Mouse (Mus musculus) adrenal gland, adult 18-20 months (tissue): ENCODE data around the gene Rflna. TPM values are rescaled to one million over a fixed set of nuclear protein-coding genes. Genes with fewer than 3 reads are reported as not detected.

Experiments
- DNase-seq, 2 experiments: peaks; one replicate each; pipeline ENCODE4 v3.0.0; 2021 to 2022; ENCODE audit warnings: low spot score in 2 of 2
- total RNA-seq, 2 experiments: library from RNA; stranded (reverse); gene quantifications; 1 replicate in 1 of 2; 2 replicates in 1 of 2; pipeline ENCODE4 v1.2.3; 2021

Gene Rflna
- total RNA-seq, 2 experiments from 2014 or later = 2.9 to 6.3 TPM

- DNase-seq = no peak
Measured at GRCm38 (mm10) chr5:125005871-125006652, 3.0 kb downstream of the Rflna start.

GRCm38 (mm10) chr5:125006896-125007295 is 3.9 kb downstream of the Rflna start:
- DNase-seq = no peak

- DNase-seq = no peak
Measured at GRCm38 (mm10) chr5:125011166-125011565, 8.1 kb downstream of the Rflna start.

- DNase-seq = no peak
Measured at GRCm38 (mm10) chr5:125011628-125012027, 8.6 kb downstream of the Rflna start.

- DNase-seq = peak; percentile 58 to 80
Measured at GRCm38 (mm10) chr5:125014497-125014896, 11.5 kb downstream of the Rflna start.

GRCm38 (mm10) chr5:125015066-125015465 is 12.0 kb downstream of the Rflna start:
- no peak for DNase-seq

- DNase-seq = no peak
Measured at GRCm38 (mm10) chr5:125015576-125015975, 12.6 kb downstream of the Rflna start.

- DNase-seq = no peak
Measured at GRCm38 (mm10) chr5:125016421-125017242, 13.6 kb downstream of the Rflna start.

GRCm38 (mm10) chr5:125017332-125017731 is 14.3 kb downstream of the Rflna start:
- no peak for DNase-seq

- DNase-seq = no peak
Measured at GRCm38 (mm10) chr5:125019099-125019498, 16.1 kb downstream of the Rflna start.

GRCm38 (mm10) chr5:125021298-125021697 is 18.3 kb downstream of the Rflna start:
- no peak for DNase-seq

GRCm38 (mm10) chr5:125024002-125024401 is 21.0 kb downstream of the Rflna start:
- DNase-seq = no peak

- DNase-seq = no peak
Measured at GRCm38 (mm10) chr5:125028371-125028770, 25.4 kb downstream of the Rflna start.

GRCm38 (mm10) chr5:125028911-125029310 is 25.9 kb downstream of the Rflna start:
- no peak for DNase-seq

- no peak for DNase-seq
Measured at GRCm38 (mm10) chr5:125036483-125036882, 33.5 kb downstream of the Rflna start.

GRCm38 (mm10) chr5:125039377-125040027 is 36.5 kb downstream of the Rflna start:
- no peak for DNase-seq

- peak; percentile 55 to 70 for DNase-seq
Measured at GRCm38 (mm10) chr5:125040128-125040584, 37.1 kb downstream of the Rflna start.

- DNase-seq = no peak
Measured at GRCm38 (mm10) chr5:125041578-125041977, 38.6 kb downstream of the Rflna start.

- DNase-seq = no peak
Measured at GRCm38 (mm10) chr5:125043448-125043847, 40.4 kb downstream of the Rflna start.

GRCm38 (mm10) chr5:125045202-125045601 is 42.2 kb downstream of the Rflna start:
- no peak for DNase-seq

- no peak for DNase-seq
Measured at GRCm38 (mm10) chr5:125046436-125046835, 43.4 kb downstream of the Rflna start.

GRCm38 (mm10) chr5:125049481-125049880 is 46.5 kb downstream of the Rflna start:
- no peak for DNase-seq
